Mouse (Mus musculus) cerebellum, postnatal 4 days (tissue): ENCODE data around the gene Adam12.

Experiments used
- DNase-seq, 2 experiments: peaks; one replicate each; pipeline ENCODE4 v3.0.0; 2022; ENCODE audit warnings: low spot score in 2 of 2, mixed read lengths in 1 of 2

Adam12 gene

DNA sequence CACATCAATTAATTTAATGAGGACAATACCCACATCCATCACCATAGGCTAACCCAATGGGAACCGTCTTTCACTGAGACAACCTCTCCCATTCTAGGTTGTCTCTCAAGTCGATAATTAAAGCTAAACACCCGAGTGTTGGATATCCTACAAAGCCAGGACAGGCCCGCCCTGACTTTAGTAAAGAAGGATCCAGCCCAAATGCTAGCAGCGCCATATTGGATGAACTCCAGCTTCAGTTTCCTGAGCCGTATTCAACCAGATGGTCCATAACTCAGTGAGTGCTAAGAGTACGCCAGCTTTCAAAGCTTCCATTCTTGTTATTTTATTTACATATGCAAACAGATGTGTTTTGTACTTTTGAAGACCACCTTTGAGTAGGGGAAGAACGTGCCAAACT, 81.6 kb downstream of the Adam12 start:
- no peak for DNase-seq

DNA sequence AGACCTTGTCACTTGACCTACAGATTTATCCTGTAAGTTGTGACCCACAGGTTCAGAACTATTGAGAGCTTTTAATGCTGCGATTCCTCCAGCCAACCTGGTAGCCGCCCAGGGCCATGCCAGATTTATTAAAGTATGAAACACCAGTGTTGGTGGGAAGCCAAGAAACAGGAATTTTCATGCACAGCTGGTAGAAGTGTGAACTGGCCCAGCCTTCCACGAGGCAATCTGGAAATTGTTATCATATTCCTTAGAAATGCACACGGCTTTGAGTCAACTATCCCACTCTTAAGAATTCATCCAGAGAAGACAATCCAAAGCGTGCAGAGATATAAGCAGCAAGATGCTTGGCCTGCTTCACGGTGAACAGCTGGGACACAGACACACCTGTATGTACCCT, 82.6 kb downstream of the Adam12 start:
- no peak for DNase-seq

DNA sequence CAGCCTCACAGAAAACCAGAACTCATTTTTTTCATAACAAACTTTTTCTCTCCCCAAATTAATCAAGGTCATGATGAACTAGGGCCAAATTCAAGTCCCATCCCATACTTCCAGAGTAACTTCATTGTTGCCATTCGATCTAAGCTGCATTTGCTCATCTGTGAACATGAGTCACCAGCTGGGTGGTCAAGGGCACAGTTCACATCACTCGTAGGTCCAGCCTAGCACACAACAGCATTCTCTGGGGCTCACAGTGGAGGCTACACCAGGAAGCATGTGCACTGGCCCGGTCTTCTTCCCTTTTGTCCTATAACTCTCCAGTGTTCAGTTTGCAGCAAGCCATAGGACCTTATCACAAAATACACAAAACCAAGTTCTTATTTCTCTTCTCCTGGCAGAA, 84.4 kb downstream of the Adam12 start:
- DNase-seq = no peak

DNA sequence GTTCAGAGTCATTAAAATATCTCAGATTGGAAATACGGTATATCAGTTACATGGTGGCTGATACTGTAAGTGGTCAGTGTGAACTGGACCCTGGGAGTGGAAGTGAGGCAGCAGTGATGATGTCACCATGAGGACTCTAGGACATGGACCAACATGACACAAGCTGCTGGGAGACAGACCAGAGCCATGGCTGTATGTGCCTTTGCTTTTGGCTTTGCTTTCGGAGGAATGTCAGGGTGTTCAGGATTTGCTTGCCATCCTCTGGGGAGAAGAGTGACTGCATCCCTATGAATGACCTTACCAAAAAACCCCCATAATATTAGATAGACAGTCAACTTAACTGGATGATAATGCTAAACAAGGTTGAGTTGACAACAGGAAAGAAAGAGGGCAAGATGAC, 85.1 kb downstream of the Adam12 start:
- DNase-seq = no peak

DNA sequence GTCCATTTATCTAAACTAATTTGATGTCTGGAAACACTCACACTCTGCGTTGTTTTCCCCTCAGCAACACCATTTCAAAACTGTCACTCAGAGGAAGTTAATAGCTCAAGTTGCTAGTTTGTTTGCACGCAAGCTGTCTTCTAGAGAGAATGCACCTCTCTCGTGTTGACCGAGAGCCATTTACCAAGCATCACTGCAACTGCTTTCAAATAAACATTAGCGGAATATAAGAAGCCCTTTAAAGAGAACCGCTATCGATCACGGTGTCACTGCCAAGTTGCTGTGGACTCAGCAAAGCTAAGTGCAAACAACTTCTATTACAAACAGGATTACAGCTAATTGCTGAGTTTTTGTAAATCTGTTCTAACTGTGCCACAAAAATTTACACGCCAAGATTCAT, 87.8 kb downstream of the Adam12 start:
- DNase-seq = no peak

DNA sequence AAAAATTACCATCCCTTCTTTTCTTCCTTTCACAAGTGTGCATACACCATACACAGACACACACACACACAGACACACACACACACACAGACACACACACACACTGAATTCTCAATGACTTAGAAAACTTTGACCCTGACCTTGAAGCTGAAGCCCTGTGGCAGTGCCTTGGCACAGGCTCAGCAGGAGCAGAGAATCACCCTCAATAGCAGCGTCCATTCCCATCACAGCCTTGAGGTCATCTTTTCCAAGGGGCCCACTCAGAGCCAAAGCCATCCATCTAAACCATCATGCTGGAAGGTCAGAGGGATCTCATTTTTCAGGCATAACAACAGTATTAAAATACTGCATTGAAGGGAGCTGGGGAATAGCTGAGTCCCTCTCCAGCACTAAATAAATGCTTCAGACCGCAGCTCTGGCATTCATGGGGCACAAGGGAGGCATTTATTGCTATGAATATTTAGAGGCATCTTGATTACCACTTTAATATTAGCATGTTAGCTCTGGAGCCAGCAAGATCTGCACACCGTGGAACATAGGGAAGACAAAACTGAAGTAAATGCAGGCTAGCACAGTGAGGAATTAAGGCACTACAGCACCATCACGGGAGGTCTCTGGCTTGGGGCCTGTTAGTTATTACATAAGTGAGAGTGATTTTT, 92.5 kb downstream of the Adam12 start:
- DNase-seq = no peak

DNA sequence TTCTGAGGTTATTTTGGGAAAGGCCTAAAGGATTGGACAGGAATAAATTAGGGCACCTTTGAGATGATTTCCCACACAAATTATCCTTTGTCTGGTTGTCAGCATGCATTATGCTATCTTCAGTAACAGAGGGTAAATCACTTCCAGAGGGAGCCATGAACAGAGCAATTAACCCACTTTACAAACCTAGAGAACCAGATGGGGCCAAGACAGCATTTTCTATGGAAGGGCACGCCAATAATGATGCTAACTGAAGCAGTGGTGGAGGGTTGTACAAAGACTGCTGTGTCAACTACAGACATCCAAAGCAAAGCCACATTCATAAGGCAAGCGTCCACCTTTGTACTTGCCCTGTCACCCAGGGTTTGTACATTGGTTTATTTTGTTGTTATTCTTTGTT, 99.6 kb downstream of the Adam12 start:
- no peak for DNase-seq

DNA sequence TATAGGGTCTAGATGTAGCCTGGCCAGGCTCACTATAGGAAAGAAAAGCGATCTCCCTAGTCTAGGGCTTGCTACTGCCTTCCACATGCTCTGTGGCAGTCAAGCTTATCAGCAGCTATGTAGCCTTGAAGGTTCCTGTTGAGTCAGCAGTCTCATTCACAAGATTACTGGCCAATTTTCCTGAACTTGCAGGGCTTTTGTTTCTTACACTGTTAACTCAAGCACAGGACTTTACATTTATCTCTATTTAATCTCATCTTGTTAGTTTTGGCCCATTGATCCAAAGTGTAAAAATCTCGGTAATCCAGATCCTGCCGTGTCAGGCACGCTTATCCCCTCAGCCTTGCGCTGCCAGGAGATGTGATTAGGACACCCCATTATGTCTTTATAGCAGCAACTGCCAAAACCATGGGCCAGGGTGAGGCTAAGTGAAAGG, 103.8 kb downstream of the Adam12 start:
- no peak for DNase-seq

DNA sequence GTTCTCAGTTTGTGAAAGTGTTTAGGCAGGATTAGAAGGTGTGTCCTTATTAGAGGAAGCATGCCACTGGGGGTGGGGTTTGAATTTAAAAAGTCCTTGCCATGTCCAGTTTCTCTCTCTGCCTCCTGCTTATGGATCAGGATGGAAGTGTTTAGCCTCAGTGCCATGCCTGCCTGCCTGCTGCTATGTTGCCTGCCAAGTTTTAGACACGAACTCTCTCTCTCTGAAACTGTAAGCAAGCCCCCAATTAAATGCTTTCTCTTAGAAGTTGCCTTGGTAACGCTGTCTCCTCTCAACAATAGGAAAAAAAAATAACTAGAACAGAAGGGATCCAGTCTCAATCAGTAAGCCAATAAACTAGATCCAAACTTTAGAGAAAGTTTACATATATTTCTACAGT, 110.5 kb downstream of the Adam12 start:
- DNase-seq = no peak

DNA sequence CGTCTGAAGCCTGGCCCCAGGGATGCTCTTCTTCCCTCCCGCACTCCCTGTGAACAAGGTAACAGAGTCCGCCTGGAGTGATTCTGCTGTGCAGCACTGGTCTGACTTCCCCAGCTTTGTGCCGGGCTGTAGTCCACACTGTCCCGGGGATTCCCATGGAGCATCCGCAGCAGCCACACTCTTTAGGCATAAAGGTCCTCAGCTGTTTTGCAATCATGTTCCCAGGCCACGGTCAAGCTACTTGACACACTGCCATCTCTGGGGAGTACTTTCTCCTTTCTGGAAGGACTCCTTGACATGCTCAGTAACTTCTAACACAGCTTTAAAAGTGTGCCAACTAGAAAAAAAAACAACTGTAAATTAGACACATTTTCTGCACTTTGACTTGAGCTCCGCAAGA, 116.5 kb downstream of the Adam12 start:
- DNase-seq = no peak

DNA sequence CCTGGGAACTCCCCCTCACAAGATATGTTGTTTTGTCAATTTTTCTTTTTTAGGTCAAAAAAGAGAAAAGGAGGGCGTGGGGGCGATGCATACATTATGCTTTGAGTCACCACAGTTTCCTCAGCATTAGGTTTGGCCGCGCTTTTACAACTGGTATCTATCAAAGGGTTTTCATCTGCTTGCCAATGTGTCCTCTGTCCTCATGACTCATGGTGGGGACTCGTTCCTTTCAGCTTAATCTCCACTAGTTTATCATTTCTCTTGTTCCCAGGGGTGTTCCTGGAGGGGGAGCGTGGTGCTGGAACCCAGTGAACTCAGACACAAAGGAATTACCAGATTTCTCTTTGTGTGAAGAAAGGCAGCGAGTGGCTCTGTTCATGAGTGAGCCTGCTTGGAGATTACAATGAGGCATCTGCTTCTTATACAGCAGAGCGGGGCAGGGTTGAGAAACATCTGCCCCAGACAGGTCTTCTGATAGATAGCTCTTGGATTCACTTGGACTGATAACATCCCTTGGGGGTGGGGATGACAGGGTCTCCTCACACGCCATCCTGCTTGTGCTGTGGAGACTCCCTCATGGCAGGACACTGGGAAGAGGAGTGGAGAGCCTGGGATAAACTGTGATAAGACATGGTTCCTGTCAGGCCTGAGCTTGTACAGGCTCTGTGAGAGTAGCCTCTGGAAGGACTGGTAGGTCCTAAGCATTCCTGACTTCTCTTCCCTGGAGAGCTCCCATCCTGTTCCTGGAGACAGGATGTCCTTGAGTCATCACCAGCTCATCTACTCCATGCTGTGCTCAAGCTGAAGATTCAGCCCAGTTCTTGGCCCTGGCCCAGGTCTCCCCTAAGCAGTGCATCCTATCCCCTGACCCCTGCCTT, 117.4 kb downstream of the Adam12 start:
- no peak for DNase-seq

DNA sequence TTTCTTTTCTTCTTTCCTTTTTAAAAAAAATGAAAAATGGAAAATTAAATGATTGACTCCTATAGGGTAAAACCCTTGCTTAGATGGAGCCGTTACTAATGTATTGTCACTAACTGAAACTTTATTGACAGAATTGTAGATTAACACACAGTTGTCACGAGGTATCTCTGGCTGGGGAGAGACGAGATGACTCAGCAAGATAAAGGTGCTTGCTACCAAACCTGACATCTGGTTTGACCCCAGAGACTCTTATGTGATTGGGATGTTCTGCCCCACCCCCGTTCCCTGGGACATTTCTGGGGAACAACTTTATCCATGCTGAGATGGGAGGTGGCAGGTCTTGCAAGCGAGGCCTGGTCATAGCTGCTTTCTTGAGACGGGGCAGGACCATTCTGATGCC, 118.1 kb downstream of the Adam12 start:
- DNase-seq = no peak

DNA sequence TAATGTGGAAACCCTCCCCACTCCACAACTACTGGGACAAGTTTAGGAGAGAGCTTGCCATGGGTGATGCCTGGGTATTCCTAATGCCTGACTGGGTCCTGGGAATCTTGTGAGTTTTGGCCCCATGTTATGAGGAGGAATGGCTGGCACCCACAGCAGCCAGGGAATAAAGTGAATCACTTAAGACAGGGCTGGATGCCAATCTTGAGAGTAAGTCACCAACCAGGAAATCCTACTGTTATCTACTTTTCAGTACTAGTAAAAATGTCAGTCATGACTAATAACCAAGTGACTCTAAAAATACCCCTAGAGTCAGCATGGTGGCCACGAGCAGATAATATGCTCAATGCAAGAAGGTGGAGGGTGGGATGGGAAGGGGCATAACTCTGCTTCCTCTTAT, 121.8 kb downstream of the Adam12 start:
- DNase-seq = no peak

DNA sequence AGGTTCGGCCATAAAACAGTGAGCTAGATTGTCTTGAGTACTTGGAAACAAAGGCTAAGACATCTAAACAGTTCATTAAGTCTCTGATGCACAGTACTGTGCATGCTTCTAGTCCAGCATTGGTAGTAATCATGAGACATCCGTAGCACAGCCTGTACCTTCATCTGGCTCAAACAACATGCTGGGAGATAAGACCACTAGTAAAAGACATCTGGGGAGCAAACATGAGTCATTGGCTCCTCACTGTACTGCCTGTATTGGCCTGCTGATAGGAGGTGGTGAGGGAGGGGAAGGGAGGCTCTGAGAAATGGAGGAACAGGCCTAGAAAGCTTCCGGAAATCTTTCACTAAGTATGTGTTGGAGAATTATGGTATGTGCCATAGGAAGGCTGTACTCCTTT, 124.1 kb downstream of the Adam12 start:
- DNase-seq = no peak

DNA sequence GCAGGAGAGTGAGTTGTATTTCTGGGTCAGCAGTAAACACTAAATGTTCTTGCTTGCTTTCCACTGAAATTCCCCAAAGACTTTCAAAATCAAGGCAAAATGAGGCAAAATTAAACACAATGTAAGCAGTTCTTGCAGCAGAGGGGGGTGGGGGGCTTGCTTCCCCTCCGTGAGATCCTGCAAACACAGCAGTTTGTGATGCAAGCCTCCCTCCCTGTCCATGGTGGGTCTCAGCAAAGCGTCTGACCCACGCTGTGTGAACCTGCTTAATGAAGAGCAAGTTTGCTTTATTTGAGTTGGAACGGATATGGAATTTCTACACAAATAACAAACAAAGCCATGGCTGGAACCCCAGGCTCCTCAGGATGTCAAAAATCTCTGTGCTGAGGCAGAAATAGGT, 132.9 kb downstream of the Adam12 start:
- DNase-seq = no peak

DNA sequence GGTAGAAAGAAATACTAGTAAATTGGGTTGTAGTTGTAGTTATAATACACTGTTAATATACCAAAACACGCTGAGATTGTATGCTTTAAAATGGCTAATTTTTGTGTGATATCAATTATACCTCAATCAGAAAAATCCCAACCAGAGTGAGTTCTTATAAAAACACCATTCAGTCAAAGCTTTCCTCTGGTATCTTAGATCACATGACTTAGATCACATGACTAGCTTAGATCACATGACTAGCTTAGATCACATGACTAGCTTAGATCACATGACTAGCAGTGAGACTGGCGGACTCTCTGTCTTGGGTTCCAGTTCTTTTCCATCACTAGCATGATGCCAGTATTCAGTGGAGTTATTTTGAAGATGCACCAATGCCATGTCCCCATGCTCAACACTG, 134.1 kb downstream of the Adam12 start:
- no peak for DNase-seq

DNA sequence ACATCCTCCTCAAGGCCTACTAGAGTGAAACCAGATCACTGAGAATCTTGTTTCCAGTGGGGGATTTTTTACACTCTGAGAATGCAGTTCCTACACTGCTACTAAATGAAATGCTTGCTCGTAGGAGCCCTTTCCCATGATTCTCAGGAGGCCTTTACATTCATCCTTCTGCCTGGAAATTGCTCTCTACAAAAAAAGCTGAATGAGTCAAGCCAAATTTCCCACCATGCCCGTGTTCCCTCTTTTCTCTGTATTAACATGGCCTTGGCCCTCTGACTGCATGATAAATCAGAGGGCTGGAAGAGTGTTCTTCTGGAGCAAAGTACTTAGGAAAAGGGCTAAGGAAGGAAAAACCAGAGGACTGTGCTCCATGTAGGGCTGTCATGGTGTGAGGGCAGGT, 138.1 kb downstream of the Adam12 start:
- DNase-seq = no peak

DNA sequence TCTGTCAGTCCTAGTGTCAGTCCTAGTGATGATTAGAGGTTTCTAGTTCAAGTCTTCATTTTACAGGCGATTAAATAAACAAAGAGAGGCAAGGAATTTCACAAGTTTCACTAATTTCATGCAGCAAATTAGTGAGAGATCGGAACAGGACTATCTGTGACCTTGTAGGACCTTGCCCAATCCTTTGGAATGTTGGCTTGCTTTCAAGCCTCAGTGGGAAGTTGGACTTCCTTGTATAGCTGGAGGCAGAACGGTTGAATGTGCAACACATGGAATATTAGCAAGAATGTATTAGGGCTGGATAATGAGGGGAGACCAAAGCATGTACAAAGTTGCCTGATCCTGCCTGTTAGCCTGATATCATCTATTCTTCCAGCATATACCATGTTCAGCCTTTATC, 141.2 kb downstream of the Adam12 start:
- DNase-seq = no peak

DNA sequence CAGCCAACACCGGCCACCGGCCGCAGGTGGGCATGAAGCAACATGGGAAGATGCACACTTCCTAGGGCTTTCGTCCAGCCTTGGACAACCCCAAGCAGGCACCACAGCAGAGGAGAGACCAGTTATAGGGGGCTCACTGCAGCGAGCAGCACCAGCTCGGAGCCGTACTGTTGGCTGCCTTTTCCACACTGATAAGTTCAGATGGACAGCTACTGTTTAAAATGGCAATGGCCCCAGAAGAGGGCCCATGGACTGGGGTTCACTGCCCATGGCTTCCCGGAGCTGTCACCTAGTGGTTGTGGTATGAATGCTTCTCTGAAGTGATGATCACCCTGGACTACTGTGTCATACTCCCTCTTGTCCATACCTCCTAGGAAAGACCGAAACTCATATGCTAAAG, 141.7 kb downstream of the Adam12 start:
- no peak for DNase-seq

DNA sequence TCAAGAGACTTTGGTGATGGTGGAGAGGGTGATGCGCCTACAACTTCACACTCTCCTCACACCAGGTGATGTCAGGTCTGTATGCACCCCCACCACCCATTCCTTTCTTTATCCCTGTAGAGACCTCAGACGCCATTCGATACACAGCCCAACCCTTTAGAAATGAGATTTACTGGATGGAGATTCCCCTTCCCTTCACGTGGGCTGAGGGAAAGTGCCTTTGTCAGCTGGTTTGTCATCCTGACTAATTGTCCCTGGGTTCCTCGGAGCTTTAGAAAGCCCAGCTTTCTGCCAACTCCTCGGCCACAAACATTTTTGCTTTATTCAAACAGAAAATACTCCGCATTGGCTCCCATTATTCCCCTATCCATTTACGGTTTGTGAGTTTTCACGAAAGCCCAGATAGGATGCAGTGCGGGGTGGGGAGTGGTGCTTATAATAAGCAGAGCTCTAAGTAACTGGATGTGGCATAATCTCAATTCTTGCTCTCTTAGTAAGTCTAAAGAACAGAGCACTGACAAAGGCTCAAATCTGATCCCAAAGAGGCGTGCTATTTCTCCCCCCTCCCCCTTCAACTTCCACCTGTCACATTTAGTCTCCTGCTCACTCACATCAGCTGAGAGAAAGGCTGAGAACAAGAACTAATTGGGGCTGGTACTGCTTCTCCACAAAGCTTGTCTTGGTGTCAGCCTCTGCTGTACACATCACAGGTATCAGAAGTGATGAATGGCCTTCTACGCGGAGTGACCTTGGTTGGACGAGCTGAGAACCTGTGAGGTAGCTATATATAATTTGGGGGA, 143.2 kb downstream of the Adam12 start:
- no peak for DNase-seq

DNA sequence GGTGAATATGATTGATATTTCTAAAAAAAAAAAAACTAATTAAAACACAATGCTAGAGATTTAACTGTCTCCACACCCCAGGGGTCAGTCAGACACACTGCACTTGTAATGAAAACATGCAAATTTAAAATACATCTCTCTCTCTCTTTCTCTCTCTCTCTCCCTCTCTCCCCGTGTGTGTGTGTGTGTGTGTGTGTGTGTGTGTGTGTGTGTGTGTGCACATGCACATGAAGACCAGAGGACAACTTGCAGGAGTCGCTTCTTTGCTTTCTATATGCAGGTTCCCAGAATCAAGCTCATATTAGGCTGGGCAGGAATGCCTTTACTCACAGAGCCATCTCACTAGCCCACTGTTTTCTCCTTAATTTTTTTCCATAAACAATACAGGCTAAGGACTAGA, 146.6 kb downstream of the Adam12 start:
- no peak for DNase-seq

DNA sequence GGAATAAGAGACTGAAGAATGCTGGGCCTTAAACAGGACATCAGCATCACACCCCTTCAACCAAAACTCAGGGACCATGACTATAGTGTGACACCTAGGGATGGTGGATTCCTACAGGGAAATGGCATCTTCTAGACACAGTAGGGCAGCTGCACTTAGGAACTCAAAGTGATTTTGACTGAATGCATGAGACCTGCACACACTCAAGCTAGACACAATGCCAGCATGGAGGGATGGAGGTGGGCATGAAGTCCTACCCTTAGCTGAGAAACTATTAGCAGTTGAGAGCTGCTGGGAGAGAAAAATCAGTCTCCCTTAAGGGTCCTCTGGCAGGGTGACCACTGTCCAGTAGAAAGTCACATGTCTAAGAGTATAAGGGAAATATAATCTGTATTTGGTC, 147.0 kb downstream of the Adam12 start:
- DNase-seq = no peak
